Mouse (Mus musculus): ENCODE measurements around the gene Pip5kl1. TPM values are rescaled to one million over a fixed set of nuclear protein-coding genes. Genes with fewer than 3 reads are reported as not detected.

The Pip5kl1 gene
- polyA plus RNA-seq, 2 experiments, result 0.11 TPM; not detected in 1

- no peak for ATAC-seq (ENCODE audit: insufficient read depth)
- TF ChIP-seq CTCF (IDR thresholded peaks at IDR 0.05; ENCODE audit: low read depth) (no peak), EP300 (IDR thresholded peaks at IDR 0.05; ENCODE audit: low read depth) (no peak)
- H3K36me3 ChIP-seq (replicated peaks; ENCODE audit: control insufficient read depth, insufficient read depth, low read depth), result no peaks in the 10 kb centered on the region
- DNase-seq (ENCODE audit: low read depth in 3 of 3, low spot score in 3 of 3), result no peak
- no peak overlapping the region for H3K4me2 ChIP-seq (ENCODE audit: low read depth)
- no peaks in the 10 kb centered on the region for H3K27me3 ChIP-seq (ENCODE audit: control insufficient read depth, insufficient read depth, low read length)
- H3K9ac ChIP-seq (replicated peaks), result no peak overlapping the region
- H3K4me3 ChIP-seq (ENCODE audit: insufficient read depth in 1 of 2, low read depth in 2 of 2, low read length in 2 of 2), result no peak overlapping the region
- whole genome bisulfite sequencing (ENCODE audit: insufficient replicate concordance), result 59% methylated on average over 5 of the region's 5 CpGs
- H3K4me1 ChIP-seq (replicated peaks; ENCODE audit: control insufficient read depth in 2 of 2, insufficient read depth in 2 of 2, low read length in 1 of 2), result peaks cover 3 to 5% of the 10 kb centered on the region in 2 experiments; a peak in 3 of 4 replicates
- no peaks in the 10 kb centered on the region for H3K9me3 ChIP-seq (ENCODE audit: control insufficient read depth, low read length)
- H3K27ac ChIP-seq, result no peak overlapping the region
These were observed 6.4 kb upstream of the Pip5kl1 start for GRCm38 (mm10) chr2:32568149-32568548.

- Histone ChIP-seq H3K4me3 (ENCODE audit: insufficient read depth in 1 of 2, low read depth in 2 of 2, low read length in 2 of 2) (no peak overlapping the region), H3K9ac (replicated peaks) (no peak overlapping the region), H3K27ac (no peak overlapping the region), H3K27me3 (ENCODE audit: control insufficient read depth, insufficient read depth, low read length) (no peaks in the 10 kb centered on the region), H3K4me1 (replicated peaks; ENCODE audit: control insufficient read depth in 2 of 2, insufficient read depth in 2 of 2, low read length in 1 of 2) (peaks cover 3 to 5% of the 10 kb centered on the region in 2 experiments; a peak in 3 of 4 replicates), H3K4me2 (ENCODE audit: low read depth) (no peak overlapping the region), H3K9me3 (ENCODE audit: control insufficient read depth, low read length) (no peaks in the 10 kb centered on the region), H3K36me3 (replicated peaks; ENCODE audit: control insufficient read depth, insufficient read depth, low read depth) (no peaks in the 10 kb centered on the region)
- WGBS (ENCODE audit: insufficient replicate concordance), result 72% methylated on average over 3 of the region's 3 CpGs
- DNase-seq (ENCODE audit: low read depth in 3 of 3, low spot score in 3 of 3), result no peak
- ATAC-seq (ENCODE audit: insufficient read depth), result no peak
- TF ChIP-seq EP300 (IDR thresholded peaks at IDR 0.05; ENCODE audit: low read depth) (no peak), CTCF (IDR thresholded peaks at IDR 0.05; ENCODE audit: low read depth) (no peak)
These were observed 5.7 kb upstream of the Pip5kl1 start for GRCm38 (mm10) chr2:32568941-32569340.

- no peaks in the 10 kb centered on the region for H3K9me3 ChIP-seq (ENCODE audit: control insufficient read depth, low read length)
- under 1% methylated on average over 36 of the region's 36 CpGs for WGBS (ENCODE audit: insufficient replicate concordance)
- H3K4me1 ChIP-seq (replicated peaks; ENCODE audit: control insufficient read depth in 2 of 2, insufficient read depth in 2 of 2, low read length in 1 of 2), result peaks cover 3 to 10% of the 10 kb centered on the region in 2 experiments; a peak in 3 of 4 replicates
- H3K27ac ChIP-seq, result peak within 1 kb of the TSS; percentile 19
- DNase-seq (ENCODE audit: low read depth in 3 of 3, low spot score in 3 of 3), result peak; percentile 85 to 89 (median 86)
- no peaks in the 10 kb centered on the region for H3K36me3 ChIP-seq (replicated peaks; ENCODE audit: control insufficient read depth, insufficient read depth, low read depth)
- TF ChIP-seq CTCF (IDR thresholded peaks at IDR 0.05; ENCODE audit: low read depth) (no peak), EP300 (IDR thresholded peaks at IDR 0.05; ENCODE audit: low read depth) (no peak)
- H3K27me3 ChIP-seq (ENCODE audit: control insufficient read depth, insufficient read depth, low read length), result no peaks in the 10 kb centered on the region; the same call in 1 of the 2 replicates
- peak within 1 kb of the TSS; percentile 86 to 98 for H3K4me3 ChIP-seq (ENCODE audit: insufficient read depth in 1 of 2, low read depth in 2 of 2, low read length in 2 of 2)
- peak; percentile 86 for ATAC-seq (ENCODE audit: insufficient read depth)
- peak within 1 kb of the TSS; percentile 81 for H3K9ac ChIP-seq (replicated peaks)
- H3K4me2 ChIP-seq (ENCODE audit: low read depth), result peak within 1 kb of the TSS; percentile 92
These were observed 3.7 kb upstream of the Pip5kl1 start, which contains the start of gene Dpm2 for GRCm38 (mm10) chr2:32570698-32571494. Gene Dpm2, plus strand, starts transcription at chr2:32570858.

- Histone ChIP-seq H3K9me3 (ENCODE audit: control insufficient read depth, low read length) (no peaks in the 10 kb centered on the region), H3K9ac (replicated peaks) (no peak overlapping the region), H3K4me1 (replicated peaks; ENCODE audit: control insufficient read depth in 2 of 2, insufficient read depth in 2 of 2, low read length in 1 of 2) (peaks cover 3 to 10% of the 10 kb centered on the region in 2 experiments; a peak in 3 of 4 replicates), H3K4me3 (ENCODE audit: insufficient read depth in 1 of 2, low read depth in 2 of 2, low read length in 2 of 2) (no peak overlapping the region), H3K27me3 (ENCODE audit: control insufficient read depth, insufficient read depth, low read length) (no peaks in the 10 kb centered on the region; the same call in 1 of the 2 replicates), H3K4me2 (ENCODE audit: low read depth) (peak overlapping the region; percentile 92), H3K36me3 (replicated peaks; ENCODE audit: control insufficient read depth, insufficient read depth, low read depth) (no peaks in the 10 kb centered on the region), H3K27ac (no peak overlapping the region)
- DNase-seq (ENCODE audit: low read depth in 3 of 3, low spot score in 3 of 3), result no peak
- WGBS (ENCODE audit: insufficient replicate concordance), result 87% methylated on average over 11 of the region's 11 CpGs
- TF ChIP-seq CTCF (IDR thresholded peaks at IDR 0.05; ENCODE audit: low read depth) (no peak), EP300 (IDR thresholded peaks at IDR 0.05; ENCODE audit: low read depth) (no peak)
- ATAC-seq (ENCODE audit: insufficient read depth), result no peak
These were observed 2.4 kb upstream of the Pip5kl1 start for GRCm38 (mm10) chr2:32572196-32572595.

- Histone ChIP-seq H3K9ac (replicated peaks) (no peak overlapping the region), H3K4me3 (ENCODE audit: insufficient read depth in 1 of 2, low read depth in 2 of 2, low read length in 2 of 2) (peak overlapping the region in 1 of 2 experiments; percentile 40; a peak in 2 of 4 replicates), H3K36me3 (replicated peaks; ENCODE audit: control insufficient read depth, insufficient read depth, low read depth) (no peaks in the 10 kb centered on the region), H3K4me2 (ENCODE audit: low read depth) (peak overlapping the region; percentile 67), H3K27ac (no peak overlapping the region), H3K27me3 (ENCODE audit: control insufficient read depth, insufficient read depth, low read length) (peaks cover 7% of the 10 kb centered on the region), H3K9me3 (ENCODE audit: control insufficient read depth, low read length) (no peaks in the 10 kb centered on the region), H3K4me1 (replicated peaks; ENCODE audit: control insufficient read depth in 2 of 2, insufficient read depth in 2 of 2, low read length in 1 of 2) (peaks cover 3 to 10% of the 10 kb centered on the region in 2 experiments; a peak in 3 of 4 replicates)
- TF ChIP-seq EP300 (IDR thresholded peaks at IDR 0.05; ENCODE audit: low read depth) (no peak), CTCF (IDR thresholded peaks at IDR 0.05; ENCODE audit: low read depth) (peak; percentile 75)
- ATAC-seq (ENCODE audit: insufficient read depth) (no peak), DNase-seq (ENCODE audit: low read depth in 3 of 3, low spot score in 3 of 3) (peak in 1 of 3 experiments; percentile 46)
- WGBS (ENCODE audit: insufficient replicate concordance), result 4% methylated on average over 26 of the region's 26 CpGs
These were observed 446 bp downstream of the Pip5kl1 start for GRCm38 (mm10) chr2:32574901-32575585.
